Mouse (Mus musculus) left cerebral cortex, adult 11 months (tissue): Measurements from ENCODE around the gene Fam124b.

ENCODE experiments used
- DNase-seq: peaks from one replicate; pipeline ENCODE4 v3.0.0; 2022; ENCODE audit warnings: low spot score

Fam124b gene

GRCm38 (mm10) chr1:80218268-80218667, at the start of gene Fam124b:
TSS of gene Fam124b (minus strand) at chr1:80218473.
- DNase-seq = no peak

- DNase-seq = no peak
These were observed 42.2 kb upstream of the Fam124b start for GRCm38 (mm10) chr1:80260443-80260842.

- DNase-seq = no peak
These were observed 40.4 kb upstream of the Fam124b start for GRCm38 (mm10) chr1:80258632-80259031.

- no peak for DNase-seq
These were observed 35.0 kb upstream of the Fam124b start for GRCm38 (mm10) chr1:80253309-80253708.

GRCm38 (mm10) chr1:80250247-80250646, 32.0 kb upstream of the Fam124b start:
- no peak for DNase-seq

GRCm38 (mm10) chr1:80247131-80247530, 28.9 kb upstream of the Fam124b start:
- no peak for DNase-seq

- DNase-seq = no peak
These were observed 25.9 kb upstream of the Fam124b start for GRCm38 (mm10) chr1:80244123-80244522.

- DNase-seq = no peak
These were observed 23.3 kb upstream of the Fam124b start for GRCm38 (mm10) chr1:80241579-80241978.

- DNase-seq = no peak
These were observed 21.9 kb upstream of the Fam124b start for GRCm38 (mm10) chr1:80240017-80240660.

- DNase-seq = no peak
These were observed 21.2 kb upstream of the Fam124b start for GRCm38 (mm10) chr1:80239481-80239880.

GRCm38 (mm10) chr1:80236951-80237702, 18.9 kb upstream of the Fam124b start:
- no peak for DNase-seq

GRCm38 (mm10) chr1:80236126-80236525, 17.9 kb upstream of the Fam124b start:
- no peak for DNase-seq

GRCm38 (mm10) chr1:80230612-80231011, 12.3 kb upstream of the Fam124b start:
- DNase-seq = no peak

- no peak for DNase-seq
These were observed 6.7 kb upstream of the Fam124b start for GRCm38 (mm10) chr1:80224839-80225412.

GRCm38 (mm10) chr1:80221151-80221550, 2.9 kb upstream of the Fam124b start:
- DNase-seq = no peak

GRCm38 (mm10) chr1:80213826-80214225, 4.4 kb downstream of the Fam124b start:
- DNase-seq = no peak

GRCm38 (mm10) chr1:80213146-80213545, 5.1 kb downstream of the Fam124b start:
- no peak for DNase-seq

GRCm38 (mm10) chr1:80202314-80202713, 16.0 kb downstream of the Fam124b start:
- no peak for DNase-seq

- DNase-seq = no peak
These were observed 25.4 kb downstream of the Fam124b start for GRCm38 (mm10) chr1:80192837-80193236.

GRCm38 (mm10) chr1:80181414-80181805, 36.9 kb downstream of the Fam124b start:
- no peak for DNase-seq

- peak; percentile 55 for DNase-seq
These were observed 37.4 kb downstream of the Fam124b start for GRCm38 (mm10) chr1:80180767-80181413.

- no peak for DNase-seq
These were observed 38.1 kb downstream of the Fam124b start for GRCm38 (mm10) chr1:80180128-80180527.
